Mouse (Mus musculus) adrenal gland, postnatal 25 days (tissue): Measurements from ENCODE around the gene Foxp1. TPM values are rescaled to one million over a fixed set of nuclear protein-coding genes. Genes with fewer than 3 reads are reported as not detected.

Experiments used
- DNase-seq: peaks from one replicate; pipeline ENCODE4 v3.0.0; 2021; ENCODE audit warnings: mixed read lengths
- total RNA-seq: library from RNA; stranded (reverse); gene quantifications from 2 replicates; pipeline ENCODE4 v1.2.3, GENCODE M21; 2021

Foxp1 gene
- total RNA-seq, 1 experiment from 2014 or later: 58.1 TPM

DNA sequence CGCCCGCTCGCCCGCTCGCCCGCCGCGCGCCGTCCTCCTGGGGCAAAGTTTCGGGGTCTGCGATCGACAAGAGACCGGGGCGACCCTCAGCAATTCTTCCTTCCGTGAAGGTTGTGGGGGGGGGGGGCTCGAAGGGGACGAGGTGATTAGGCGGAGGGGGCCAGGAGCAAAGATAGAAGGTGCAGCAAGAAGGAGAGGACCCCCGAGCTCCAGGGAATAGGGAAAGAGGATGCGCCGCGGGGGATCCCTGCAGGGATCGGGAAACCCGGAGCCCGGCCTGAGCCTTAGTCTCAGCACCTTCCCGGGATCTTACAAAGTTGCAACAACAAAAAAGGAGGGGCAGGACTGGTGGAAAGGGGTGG is 1.9 kb downstream of the Foxp1 start:
- no peak for DNase-seq

DNA sequence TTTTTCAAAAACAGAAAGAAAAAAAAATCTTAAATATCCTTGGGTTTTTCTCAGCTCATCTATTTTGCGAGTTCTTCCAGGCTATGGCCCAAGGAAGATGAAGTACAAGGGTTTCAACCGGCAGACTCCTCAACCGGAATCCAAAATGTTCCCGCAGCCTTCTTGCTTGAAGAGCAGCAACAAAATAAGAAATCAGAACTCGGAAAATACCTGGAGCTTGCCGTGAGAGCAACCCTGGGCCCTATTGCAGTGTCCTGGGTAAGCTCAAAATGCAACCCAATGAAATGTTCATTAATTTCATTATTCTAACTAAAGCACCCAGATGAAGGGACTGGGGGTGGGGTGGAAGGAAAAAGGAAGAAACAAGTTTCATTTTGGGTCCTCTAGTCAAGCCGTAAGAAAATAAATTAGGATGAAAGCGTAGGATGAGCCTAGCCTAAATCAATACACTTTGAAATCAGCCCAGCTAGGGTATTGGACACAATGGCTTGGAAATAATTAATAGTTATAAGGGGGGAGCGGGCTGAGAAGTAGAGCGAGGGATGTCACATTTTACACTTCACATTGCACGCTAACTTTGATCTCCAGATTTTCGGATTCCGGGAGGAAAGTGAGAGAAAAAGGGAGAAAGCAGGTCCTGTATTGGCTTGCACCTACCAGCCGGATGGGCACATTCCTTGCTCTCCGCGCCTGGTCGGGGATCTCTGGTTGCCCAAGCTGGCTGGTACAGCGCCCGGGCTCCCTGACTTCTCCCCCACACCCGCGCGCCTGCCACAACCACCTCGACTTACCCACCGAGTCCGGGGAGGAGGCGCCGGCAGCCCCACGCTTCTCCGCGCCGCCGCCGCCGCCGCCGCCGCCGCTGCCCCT is 2.5 kb downstream of the Foxp1 start:
- peak; percentile 54 for DNase-seq

- DNase-seq: no peak
Measured at GRCm38 (mm10) chr6:99519052-99519451, 3.5 kb downstream of the Foxp1 start.

- DNase-seq: no peak
Measured at GRCm38 (mm10) chr6:99515667-99516199, 6.8 kb downstream of the Foxp1 start.

GRCm38 (mm10) chr6:99511862-99512261 is 10.7 kb downstream of the Foxp1 start:
- DNase-seq: no peak

- DNase-seq: no peak
Measured at GRCm38 (mm10) chr6:99509189-99509592, 13.3 kb downstream of the Foxp1 start.

GRCm38 (mm10) chr6:99506816-99507215 is 15.7 kb downstream of the Foxp1 start:
- no peak for DNase-seq

- no peak for DNase-seq
Measured at GRCm38 (mm10) chr6:99503741-99504140, 18.8 kb downstream of the Foxp1 start.

- no peak for DNase-seq
Measured at GRCm38 (mm10) chr6:99502727-99503126, 19.8 kb downstream of the Foxp1 start.

- DNase-seq: no peak
Measured at GRCm38 (mm10) chr6:99502314-99502713, 20.2 kb downstream of the Foxp1 start.

GRCm38 (mm10) chr6:99500570-99501270 is 21.8 kb downstream of the Foxp1 start:
- DNase-seq: no peak

GRCm38 (mm10) chr6:99498082-99498481 is 24.4 kb downstream of the Foxp1 start:
- no peak for DNase-seq

DNA sequence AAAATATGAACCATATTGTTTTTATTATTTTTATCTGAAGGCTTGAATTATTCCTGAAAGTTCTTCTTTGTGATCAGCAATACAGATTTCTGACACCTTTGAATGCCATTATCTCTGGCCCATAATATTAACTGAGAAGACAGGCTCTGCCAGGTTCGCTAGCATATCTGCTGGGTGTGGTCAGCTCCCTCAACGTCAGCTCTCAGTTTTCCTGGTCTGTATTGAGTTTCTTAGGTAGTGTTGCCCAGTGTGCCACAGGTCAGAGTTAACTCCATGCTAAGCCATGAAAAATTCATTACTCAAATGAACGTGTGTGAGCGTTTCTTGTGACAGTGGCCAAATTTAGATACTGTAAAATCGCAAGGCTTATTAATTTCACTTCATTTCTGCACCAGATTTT is 26.4 kb downstream of the Foxp1 start:
- no peak for DNase-seq

GRCm38 (mm10) chr6:99492937-99493336 is 29.6 kb downstream of the Foxp1 start:
- DNase-seq: no peak

GRCm38 (mm10) chr6:99491979-99492544 is 30.5 kb downstream of the Foxp1 start:
- DNase-seq: no peak

DNA sequence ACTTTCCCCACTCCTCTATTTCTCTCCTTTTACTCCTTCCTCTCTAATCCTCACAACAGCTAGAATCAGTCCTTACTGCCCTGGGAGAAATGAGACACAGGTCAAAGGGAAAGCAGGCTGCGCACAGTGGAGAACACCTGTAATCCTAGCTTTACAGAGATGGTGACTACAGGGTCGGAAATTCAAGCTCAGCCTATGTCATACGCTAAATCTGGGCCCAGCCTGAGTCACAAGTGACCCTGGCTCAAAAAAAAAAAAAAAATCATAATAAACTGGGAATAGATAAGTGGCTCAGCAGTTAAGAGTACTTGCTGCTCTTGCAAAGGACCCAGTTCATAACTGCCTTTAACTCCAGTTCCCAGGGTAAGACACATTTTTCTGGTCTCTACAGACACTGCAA is 31.4 kb downstream of the Foxp1 start:
- no peak for DNase-seq

DNA sequence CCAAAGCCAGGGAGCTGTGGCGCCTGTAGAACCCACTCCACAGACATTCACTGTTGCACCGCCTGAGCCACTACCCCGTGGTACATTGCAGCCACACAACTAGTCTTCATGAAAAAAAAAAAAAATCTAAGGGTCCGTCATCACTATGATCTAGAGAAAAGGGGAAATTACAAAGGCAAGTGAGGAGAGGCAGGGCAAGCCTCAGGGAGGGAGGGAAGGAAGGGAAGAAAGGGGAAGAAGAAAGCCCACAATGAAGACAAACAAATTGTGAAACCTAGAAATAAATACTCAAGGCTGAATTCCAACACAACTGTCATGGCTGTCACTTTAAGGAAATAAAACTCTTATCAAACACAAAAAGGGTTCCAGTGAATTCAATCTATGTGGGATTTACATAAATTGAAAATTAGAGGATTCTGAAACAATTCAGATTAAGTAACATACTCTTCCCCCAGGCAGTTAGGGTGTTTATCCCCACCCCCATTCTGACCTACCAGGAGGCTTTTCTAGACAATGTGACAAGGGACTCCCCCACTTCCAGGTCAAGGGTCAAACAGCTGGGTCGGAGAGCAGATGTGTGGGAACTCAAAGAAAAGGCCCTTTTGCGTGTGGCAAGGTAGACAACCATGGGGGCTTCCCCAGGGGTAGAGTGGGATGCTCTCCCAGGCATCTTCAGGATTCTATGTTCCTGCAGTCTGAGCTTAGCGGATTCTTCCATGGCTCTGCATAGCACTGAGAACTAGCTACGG is 32.4 kb downstream of the Foxp1 start:
- no peak for DNase-seq

GRCm38 (mm10) chr6:99489423-99489822 is 33.1 kb downstream of the Foxp1 start:
- no peak for DNase-seq

DNA sequence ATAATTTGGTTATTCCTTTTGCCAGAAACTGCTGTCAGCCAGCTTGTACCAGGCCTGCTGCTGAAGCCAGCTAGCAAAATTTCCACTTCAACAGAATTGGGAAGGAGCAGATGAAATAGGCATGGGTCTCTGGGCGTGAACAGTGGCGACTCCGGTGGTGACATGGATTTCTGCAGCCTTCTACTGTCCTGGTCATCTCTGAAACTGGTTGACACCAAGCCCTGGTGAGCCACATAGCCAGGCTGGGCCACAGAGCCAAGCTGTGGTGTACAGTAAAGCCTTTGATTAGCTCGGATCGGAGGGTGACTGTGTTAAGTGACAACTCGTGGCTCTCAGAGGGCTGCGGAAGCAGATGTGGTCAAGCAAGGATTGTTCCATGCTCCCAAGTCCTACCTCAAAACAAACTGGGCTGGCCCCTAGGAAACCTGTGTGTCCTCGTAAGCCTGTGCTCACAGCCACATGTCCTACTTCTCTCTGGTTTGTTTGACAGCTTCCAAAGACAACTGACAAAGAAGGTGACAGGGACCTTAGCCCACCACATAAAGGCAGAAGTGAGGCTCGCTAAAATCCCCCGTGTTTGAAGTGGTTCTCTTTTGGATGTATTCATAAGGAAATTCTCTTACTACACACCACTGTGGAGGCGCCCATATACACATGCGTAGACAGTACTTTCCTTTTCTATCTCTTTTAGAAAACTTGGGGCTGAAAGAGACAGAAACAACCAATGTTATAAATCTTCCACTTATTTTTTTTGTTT is 36.5 kb downstream of the Foxp1 start:
- no peak for DNase-seq

DNA sequence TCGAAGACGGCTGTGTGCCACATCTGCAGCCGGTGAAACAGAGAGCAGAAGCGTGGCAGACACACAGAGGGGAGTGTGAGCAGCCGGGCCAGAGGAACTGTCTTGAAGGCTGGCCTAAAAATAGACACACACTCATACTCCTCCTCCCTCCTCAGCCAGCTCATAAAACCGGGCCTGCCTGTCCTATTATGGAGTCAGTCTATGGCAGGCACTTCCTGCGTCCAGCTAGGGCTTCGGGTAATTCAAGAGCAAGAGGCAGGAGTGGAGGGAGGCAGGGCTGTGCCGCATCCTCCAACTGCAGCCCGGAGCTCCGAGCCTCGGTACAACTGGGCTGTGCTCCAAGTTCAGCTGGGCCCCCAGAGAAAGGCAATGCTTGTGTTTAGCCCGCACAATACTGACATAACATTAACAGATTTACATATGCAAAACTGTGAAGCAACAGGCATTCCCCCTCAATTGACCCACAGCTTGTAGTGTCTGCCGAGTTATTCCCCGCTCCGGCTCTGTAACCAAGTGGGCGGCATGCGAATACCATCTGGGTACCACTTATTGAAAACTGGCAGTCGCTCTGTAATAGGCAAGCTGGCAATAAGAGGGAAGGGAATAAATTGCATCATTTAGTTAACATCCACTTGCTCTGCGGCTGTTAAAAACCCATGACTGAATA is 37.2 kb downstream of the Foxp1 start:
- DNase-seq: peak; percentile 43

DNA sequence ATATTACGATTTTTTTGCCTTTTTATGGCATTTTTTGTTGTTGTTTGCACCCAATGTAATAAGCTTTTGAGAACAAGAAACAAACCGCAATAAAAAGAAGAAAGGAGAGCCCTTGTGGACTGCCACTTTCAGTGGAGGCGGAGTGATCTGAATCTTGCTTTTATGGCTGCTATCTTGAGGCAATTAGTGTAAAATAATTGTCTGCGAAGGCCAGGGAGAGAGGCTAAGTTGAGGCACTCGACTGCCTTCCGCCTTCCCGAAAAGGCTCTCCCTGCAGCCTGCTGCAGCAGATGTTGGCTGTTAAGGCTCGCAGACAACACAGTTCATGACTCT is 37.7 kb downstream of the Foxp1 start:
- DNase-seq: no peak
